Mouse (Mus musculus) urinary bladder, postnatal 36 days (tissue): Measurements from ENCODE around the gene Spen.

Experiments used
- DNase-seq, 2 experiments: peaks; one replicate each; pipeline ENCODE4 v3.0.0; 2022; ENCODE audit warnings: low spot score in 2 of 2, mixed read lengths in 1 of 2

Gene Spen

GRCm38 (mm10) chr4:141474431-141474830, 64.0 kb downstream of the Spen start:
- no peak for DNase-seq

GRCm38 (mm10) chr4:141472641-141473321, 65.6 kb downstream of the Spen start:
- DNase-seq = no peak

- DNase-seq = no peak
Measured at GRCm38 (mm10) chr4:141471491-141471890, 66.9 kb downstream of the Spen start.

GRCm38 (mm10) chr4:141469343-141469742, 69.1 kb downstream of the Spen start:
- no peak for DNase-seq

- DNase-seq = no peak
Measured at GRCm38 (mm10) chr4:141468576-141468975, 69.8 kb downstream of the Spen start.

GRCm38 (mm10) chr4:141467581-141467927, 70.8 kb downstream of the Spen start:
- no peak for DNase-seq

GRCm38 (mm10) chr4:141466844-141467580, 71.4 kb downstream of the Spen start:
- DNase-seq = no peak

GRCm38 (mm10) chr4:141466289-141466795, 72.1 kb downstream of the Spen start:
- no peak for DNase-seq

GRCm38 (mm10) chr4:141465512-141466288, 72.7 kb downstream of the Spen start:
- no peak for DNase-seq

- DNase-seq = no peak
Measured at GRCm38 (mm10) chr4:141464722-141465121, 73.7 kb downstream of the Spen start.

- DNase-seq = no peak
Measured at GRCm38 (mm10) chr4:141463472-141463871, 74.9 kb downstream of the Spen start.

- no peak for DNase-seq
Measured at GRCm38 (mm10) chr4:141461576-141461975, 76.8 kb downstream of the Spen start.

- no peak for DNase-seq
Measured at GRCm38 (mm10) chr4:141461088-141461487, 77.3 kb downstream of the Spen start.

- DNase-seq = no peak
Measured at GRCm38 (mm10) chr4:141460481-141460880, 77.9 kb downstream of the Spen start.

- no peak for DNase-seq
Measured at GRCm38 (mm10) chr4:141459766-141460165, 78.6 kb downstream of the Spen start.

GRCm38 (mm10) chr4:141458888-141459287, 79.5 kb downstream of the Spen start:
- no peak for DNase-seq

- DNase-seq = peak; percentile 76 to 80
Measured at GRCm38 (mm10) chr4:141458236-141458635, 80.2 kb downstream of the Spen start.

- no peak for DNase-seq
Measured at GRCm38 (mm10) chr4:141456193-141456938, 82.0 kb downstream of the Spen start.

GRCm38 (mm10) chr4:141455526-141455925, 82.9 kb downstream of the Spen start:
- no peak for DNase-seq

GRCm38 (mm10) chr4:141454581-141455350, 83.6 kb downstream of the Spen start:
- DNase-seq = no peak

GRCm38 (mm10) chr4:141451916-141452450, 86.4 kb downstream of the Spen start:
- no peak for DNase-seq
